Mouse (Mus musculus): ENCODE measurements around the gene Gcsh. TPM values are rescaled to one million over a fixed set of nuclear protein-coding genes. Genes with fewer than 3 reads are reported as not detected.

Gene Gcsh
- total RNA-seq (2021): 10 to 100 TPM; 33.2 to 43.7 TPM

DNA sequence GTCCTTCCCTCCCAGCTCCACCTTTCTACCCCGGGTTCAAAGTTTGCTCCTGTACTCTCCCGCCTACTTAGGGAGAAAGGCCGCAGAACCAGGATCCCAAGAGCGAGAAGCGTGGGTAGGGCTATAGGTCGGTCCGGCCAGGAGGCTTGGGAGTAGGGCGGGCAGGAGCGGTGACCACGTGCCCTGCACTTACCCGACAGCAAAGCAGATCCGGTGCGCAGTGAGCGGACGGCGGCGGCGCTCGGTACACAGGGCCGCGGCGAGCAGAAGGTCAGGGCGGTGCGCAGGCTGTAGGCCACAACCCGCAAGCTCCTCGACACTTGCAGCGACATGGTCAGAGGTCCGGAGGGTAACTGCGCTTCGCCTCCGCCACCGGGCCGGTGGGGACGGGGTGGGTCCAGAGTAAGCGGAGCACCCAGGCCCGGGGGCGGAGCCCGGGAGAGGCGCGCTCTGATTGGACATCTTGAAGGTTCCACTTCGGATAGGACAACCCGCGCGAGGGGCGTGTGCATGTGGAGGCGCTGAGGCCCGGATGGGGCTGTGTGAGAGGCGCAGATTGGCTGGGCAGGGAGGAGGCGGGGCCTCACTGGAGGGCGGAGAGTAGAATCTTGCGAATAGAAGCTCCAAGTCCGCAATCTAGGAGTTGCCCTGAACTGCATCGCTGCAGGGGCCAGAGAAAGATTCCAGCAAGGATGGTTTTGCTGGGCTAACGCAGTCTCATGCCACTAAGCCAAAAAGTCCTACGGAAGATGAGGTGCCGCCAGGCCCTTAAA, at the start of gene Gcsh:
TSS of gene Gcsh (minus strand) at position 443 of the 773 bp plus-strand sequence.
- peak; percentile 97 for DNase-seq (ENCODE audit: low spot score in 2 of 2)
- intact Hi-C loops (cut with DNase I): loop anchor here (5.0 to 10.0 kb wide), 2 partner anchors 71 to 162 kb away; partner anchors contain the start of genes Cenpn, Cmc2 and Gan

DNA sequence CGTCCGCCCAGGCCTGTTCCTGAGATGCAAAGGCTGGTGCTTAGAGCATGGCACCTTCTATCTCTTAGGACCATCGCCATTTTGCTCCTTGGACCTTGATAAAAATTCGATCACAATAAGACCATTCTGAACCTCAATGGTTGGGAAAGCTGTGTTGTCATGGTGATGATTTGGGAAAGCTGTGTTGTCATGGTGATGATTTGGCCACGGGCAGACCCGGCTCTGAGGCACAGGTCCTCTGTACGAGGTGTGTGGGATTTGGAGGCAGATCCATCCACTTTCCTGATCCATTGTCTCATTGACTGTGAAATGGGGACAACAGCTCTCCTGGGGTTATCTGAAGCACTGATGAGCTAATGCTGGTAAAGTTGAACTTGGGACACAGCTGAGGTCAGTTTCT, 46.5 kb upstream of the Gcsh start:
- DNase-seq (ENCODE audit: low spot score in 2 of 2): no peak
- intact Hi-C loops (cut with DNase I): no loop called here

GRCm38 (mm10) chr8:117037374-117037935, 44.1 kb upstream of the Gcsh start:
- intact Hi-C loops (cut with DNase I): no loop called here
- no peak for DNase-seq (ENCODE audit: low spot score in 2 of 2)

DNA sequence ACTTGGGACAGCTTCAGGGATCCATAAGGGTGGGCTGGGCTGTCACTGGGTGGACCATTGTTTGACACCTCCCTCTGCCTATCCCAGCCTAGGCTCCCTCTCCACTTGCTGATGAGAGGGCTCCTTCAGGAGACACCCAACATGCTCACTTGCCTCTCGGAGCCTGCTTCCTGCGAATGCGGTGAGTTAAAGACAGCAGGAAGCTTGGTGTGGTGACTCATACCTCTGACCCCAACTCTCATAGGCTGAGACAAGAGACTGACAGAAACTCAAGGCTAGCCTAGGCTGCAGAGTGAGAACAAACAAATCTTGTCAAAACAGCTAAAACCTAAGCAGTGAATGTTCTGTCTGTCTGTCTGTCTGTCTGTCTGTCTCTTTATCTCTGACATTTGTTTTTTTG, 40.1 kb upstream of the Gcsh start:
- intact Hi-C loops (cut with DNase I): no loop called here

DNA sequence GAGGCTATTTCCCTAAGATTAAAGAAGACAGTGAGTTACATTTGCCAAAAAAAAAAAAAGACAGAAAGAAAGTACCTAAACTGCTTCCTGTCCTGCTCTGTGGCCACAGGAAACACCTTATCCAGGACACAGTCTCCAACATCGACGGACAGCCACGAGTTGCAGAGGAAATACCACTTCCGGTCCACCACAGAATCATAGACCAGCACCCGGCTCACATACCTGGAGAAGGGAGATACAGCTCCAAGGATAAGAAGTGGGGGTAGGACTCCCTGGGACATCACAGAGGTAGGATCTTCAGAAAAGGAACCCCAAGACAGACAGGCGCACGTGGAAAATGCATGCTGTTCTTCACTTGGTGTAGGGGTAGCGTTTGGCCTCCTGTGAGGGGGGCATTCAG, 39.3 kb upstream of the Gcsh start:
- no peak for DNase-seq (ENCODE audit: low spot score in 2 of 2)
- intact Hi-C loops (cut with DNase I): no loop called here

More for the DNA sequence above, 40.1 kb upstream of the Gcsh start:
- no peak for DNase-seq (ENCODE audit: low spot score in 2 of 2)

DNA sequence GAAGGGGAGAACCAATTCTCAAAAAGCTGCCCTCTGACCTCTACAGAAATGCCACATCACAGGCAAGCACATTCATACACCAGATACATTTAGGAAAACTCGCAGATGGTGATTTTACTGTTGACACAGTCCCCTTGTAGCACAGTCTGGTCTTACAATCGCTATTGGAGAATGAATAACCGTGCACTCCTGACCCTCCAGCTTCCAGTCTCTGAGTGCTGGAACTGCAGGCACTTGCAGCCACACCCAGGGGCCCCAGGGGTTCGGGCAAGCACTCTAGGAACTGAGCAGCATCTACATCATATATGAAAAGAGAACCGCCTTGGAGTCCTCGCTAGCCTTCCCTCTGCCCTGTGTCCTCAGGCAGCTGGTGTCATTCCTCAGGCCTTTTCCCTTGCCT, 38.1 kb upstream of the Gcsh start:
- DNase-seq (ENCODE audit: low spot score in 2 of 2): no peak
- intact Hi-C loops (cut with DNase I): no loop called here

DNA sequence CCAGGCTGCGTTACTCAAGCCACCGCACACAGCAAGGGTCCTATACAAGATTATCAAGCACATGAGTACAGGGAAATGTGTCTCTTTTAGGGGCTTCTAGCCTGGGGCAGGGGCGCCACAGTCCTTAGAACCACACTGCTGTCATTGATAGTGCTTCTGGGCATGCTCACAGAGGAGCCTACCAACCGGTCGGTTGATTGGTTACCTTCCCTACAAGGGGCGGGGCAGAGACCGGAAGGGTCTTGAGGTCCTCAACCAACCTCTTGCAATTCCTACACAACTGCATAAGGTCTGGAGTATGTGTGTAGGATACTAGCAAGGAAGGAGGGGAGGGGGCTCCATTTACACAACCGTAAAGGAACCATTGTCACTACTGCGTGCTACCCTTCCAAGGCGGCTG, 35.3 kb upstream of the Gcsh start:
- intact Hi-C loops (cut with DNase I): no loop called here
- no peak for DNase-seq (ENCODE audit: low spot score in 2 of 2)

GRCm38 (mm10) chr8:117027601-117028000, 34.3 kb upstream of the Gcsh start:
- DNase-seq (ENCODE audit: low spot score in 2 of 2): no peak
- intact Hi-C loops (cut with DNase I): no loop called here

- no peak for DNase-seq (ENCODE audit: low spot score in 2 of 2)
- intact Hi-C loops (cut with DNase I): no loop called here
Measured at GRCm38 (mm10) chr8:117022297-117022993, 29.1 kb upstream of the Gcsh start.

DNA sequence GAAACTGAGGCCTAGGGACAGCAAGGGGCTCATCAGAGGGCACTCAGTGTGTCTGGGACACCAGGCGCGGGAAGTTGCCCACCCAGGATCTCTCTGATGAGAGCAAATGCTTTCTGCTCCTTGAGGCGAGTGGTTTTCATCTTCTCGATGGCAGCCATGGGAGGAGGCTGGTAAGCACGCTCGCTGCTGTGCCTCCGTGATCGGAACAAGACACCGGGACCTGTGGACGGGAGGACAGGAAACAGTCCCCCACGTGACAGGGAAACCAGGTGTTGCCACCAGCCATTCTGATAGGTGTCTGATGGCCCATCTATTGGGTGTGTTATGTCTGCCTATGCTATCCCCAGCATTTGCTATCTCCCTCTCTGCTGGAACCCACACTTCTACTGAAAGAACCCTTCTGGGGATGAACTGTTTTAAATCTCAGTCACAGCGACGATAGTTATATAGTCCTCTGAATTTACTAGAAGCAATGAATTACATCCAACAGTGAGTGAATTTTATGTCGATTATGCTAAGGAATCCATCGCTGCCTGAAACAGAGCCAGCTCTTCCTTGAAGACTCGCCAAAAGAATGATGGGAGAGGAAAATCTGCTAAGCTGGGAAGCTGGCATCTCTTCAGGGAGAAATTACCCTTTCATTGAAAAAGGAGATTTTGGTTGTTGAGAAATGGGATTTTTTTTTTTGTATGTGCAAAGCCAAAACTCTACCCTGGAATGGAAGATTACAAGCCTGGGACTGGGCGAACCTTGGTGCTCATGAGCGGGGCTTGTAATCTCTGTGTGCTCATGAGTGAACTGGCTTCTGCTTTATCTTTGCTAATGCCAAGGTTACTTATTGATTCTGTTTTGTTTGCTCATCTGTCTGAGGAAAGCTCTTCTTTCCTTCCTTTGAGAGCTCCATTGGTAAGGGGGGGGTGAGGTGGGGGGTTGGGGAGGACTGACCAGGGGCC, 26.3 kb upstream of the Gcsh start:
- intact Hi-C loops (cut with DNase I): no loop called here
- peak; percentile 30 to 31 for DNase-seq (ENCODE audit: low spot score in 2 of 2)

DNA sequence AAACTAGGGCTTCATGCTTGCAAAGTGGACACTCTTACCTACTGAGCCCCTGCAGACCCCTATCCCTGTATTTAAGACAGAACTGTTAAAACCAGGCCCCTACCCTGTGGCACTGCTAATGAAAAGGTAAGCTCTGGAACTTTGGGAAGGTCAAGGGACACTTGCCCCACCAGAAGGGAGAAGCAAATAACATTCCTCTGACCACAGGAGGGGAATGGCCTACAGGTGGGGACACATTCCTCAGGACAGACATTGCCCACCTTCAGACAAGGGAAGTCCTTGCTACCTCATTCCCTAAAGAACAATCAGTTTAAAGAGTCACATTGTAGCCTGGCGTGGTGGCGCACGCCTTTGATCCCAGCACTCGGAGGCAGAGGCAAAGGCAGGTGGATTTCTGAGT, 24.6 kb upstream of the Gcsh start:
- intact Hi-C loops (cut with DNase I): no loop called here

GRCm38 (mm10) chr8:117017006-117017405, 23.7 kb upstream of the Gcsh start:
- intact Hi-C loops (cut with DNase I): no loop called here
- no peak for DNase-seq (ENCODE audit: low spot score in 2 of 2)

More for the DNA sequence above, 24.6 kb upstream of the Gcsh start:
- DNase-seq (ENCODE audit: low spot score in 2 of 2): no peak

DNA sequence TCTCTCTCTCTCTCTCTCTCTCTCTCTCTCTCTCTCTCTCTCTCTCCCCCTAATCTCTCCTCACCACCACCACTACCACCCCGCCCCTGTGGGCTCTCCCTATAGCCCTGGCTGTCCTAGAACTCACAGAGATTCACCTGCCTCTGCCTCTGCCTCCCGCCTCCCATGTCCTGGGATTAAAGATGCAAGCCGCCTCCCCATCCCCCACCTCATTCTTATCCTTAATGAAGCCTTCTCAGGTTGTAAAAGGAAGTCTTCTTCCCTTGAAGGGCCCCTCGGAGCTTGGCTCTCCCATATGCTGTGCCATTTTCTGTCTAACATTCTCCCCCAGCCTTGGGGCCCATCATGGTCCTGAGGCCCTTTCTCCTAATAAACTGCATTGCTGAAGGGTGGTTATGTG, 22.3 kb upstream of the Gcsh start:
- no peak for DNase-seq (ENCODE audit: low spot score in 2 of 2)
- intact Hi-C loops (cut with DNase I): no loop called here

GRCm38 (mm10) chr8:117011366-117011765, 18.0 kb upstream of the Gcsh start:
- no peak for DNase-seq (ENCODE audit: low spot score in 2 of 2)
- intact Hi-C loops (cut with DNase I): no loop called here

GRCm38 (mm10) chr8:116994016-116994716, 829 bp upstream of the Gcsh start:
- no peak for DNase-seq (ENCODE audit: low spot score in 2 of 2)
- intact Hi-C loops (cut with DNase I): loop anchor here (5.0 to 10.0 kb wide), 2 partner anchors 72 to 161 kb away; partner anchors contain the start of genes Cenpn, Cmc2 and Gan

DNA sequence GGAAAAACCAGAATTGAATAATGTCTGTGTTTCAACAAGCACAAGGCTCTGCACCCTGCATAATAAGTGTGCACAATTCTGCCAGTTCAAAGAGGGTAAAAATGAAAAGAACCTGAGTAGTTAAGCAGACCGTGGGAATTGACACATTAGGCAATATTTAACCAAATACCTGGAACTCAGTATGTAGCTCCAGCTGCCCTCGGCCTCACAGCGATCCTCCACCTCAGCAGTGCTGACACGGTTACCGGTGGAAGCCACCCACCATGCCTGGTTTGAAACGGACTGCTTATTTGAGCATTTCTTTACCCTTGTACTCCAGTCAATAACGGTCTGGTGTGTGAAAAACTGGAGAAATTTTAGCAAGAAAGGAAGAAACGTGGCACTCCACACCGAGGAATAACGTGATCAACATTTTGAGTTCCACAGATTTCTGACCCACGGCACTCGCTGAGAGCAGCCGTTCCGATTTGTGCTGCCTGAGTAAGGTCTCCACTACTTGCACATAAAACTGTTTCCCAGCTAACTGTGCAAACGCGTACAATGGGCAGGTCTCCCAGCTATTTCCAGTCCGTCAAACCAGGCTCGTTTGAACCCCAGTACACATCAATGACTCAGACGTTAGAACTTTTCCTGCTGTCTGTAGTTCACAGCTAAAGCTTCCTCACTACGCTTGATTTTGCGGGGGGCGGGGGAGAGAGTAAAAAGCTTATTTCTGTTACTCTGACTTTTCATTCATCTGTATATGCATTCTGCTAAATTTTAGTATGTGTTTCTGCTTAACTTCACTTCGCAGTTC, 963 bp downstream of the Gcsh start:
- intact Hi-C loops (cut with DNase I): loop anchor here (5.0 to 10.0 kb wide), 2 partner anchors 70 to 162 kb away; partner anchors contain the start of genes Cenpn, Cmc2 and Gan
- peak in 1 of 2 experiments; percentile 13 for DNase-seq (ENCODE audit: low spot score in 2 of 2)

DNA sequence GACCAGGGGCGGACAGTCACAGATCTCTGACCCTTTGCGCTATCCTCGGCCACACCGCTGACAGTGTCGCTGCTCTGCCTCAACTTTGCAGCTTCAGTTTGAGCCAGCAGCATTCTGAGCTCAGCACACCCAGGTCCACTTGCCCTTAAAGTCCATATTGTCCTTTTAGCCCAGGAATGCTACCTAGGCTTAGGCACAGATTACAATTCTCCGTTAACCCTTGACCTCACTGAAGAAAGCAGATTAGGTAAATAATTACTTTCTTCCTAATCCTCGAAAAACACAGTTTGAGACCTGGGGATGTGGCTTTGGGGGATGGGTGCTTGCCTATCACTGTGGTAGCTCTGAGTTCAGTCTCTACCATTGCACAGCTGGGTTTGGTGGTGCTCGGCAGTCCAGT, 2.1 kb downstream of the Gcsh start:
- DNase-seq (ENCODE audit: low spot score in 2 of 2): no peak
- intact Hi-C loops (cut with DNase I): loop anchor here (5.0 to 10.0 kb wide), 2 partner anchors 69 to 164 kb away; partner anchors contain the start of genes Cenpn, Cmc2 and Gan

DNA sequence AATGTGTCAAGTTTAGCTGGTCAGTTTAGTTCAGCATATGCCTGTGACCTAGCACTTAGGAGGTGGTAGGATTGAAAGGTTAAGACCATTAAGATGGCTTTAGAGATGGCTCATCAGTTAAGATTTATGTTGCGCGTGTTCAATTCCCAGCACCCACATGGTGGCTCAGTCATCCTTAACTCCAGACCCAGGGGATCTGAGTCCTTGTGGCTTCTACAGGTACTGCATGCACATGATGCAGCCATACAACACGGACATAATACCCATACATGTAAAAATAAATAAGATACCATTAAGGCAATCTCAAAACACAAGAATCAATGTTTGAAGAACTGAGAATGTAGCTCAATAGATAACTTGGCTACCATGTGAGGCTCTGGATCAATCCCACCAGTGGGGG, 3.5 kb downstream of the Gcsh start:
- intact Hi-C loops (cut with DNase I): loop anchor here (5.0 to 10.0 kb wide), 2 partner anchors 68 to 165 kb away; partner anchors contain the start of genes Cenpn, Cmc2 and Gan
- DNase-seq (ENCODE audit: low spot score in 2 of 2): no peak
